Mouse (Mus musculus) forebrain, embryonic 11.5 days (tissue): ENCODE measurements at regions not wholly inside any gene's neighbourhood (a gene's known extent, or its start where the extent isn't known, plus 50 kb on each side); places are given as distances from the start of the nearest gene placed in this dataset.
"Not testable (repeated sequence)": the region's sequence is repeated elsewhere in the genome, so short reads cannot be mapped to it uniquely, and the experiment has no call there.

Experiments
- ATAC-seq: fragments of 200-750 bp; cut with Nextera tagmentation; replicated peaks from 2 replicates; pipeline ENCODE4 v1.8.0; 2017; ENCODE audit warnings: moderate TSS enrichment; ENCODE audit not compliant: low FRiP score
- DNase-seq: peaks from one replicate; pipeline ENCODE4 v3.0.0-alpha.2; 2017; ENCODE audit warnings: low spot score
- H3K27ac ChIP-seq: fragments of 300-500 bp; sonication (generic); 2 replicates; pipeline ENCODE4 v1.5.1; 2014; ENCODE audit warnings: low read depth, low read length
- H3K27me3 ChIP-seq: fragments of 300-500 bp; sonication (generic); 2 replicates; pipeline ENCODE4 v1.6.1; 2014; ENCODE audit warnings: mild to moderate bottlenecking, low read length, mixed read lengths; ENCODE audit not compliant: control insufficient read depth, insufficient read depth
- H3K36me3 ChIP-seq: fragments of 300-500 bp; sonication (generic); 2 replicates; pipeline ENCODE4 v1.6.1; 2014; ENCODE audit warnings: mild to moderate bottlenecking, low read length, moderate library complexity, mixed read lengths; ENCODE audit not compliant: control insufficient read depth, insufficient read depth
- H3K4me1 ChIP-seq: fragments of 300-500 bp; sonication (generic); replicated peaks from 2 replicates; pipeline ENCODE4 v1.6.1; 2014; ENCODE audit warnings: low read length, mixed read lengths; ENCODE audit not compliant: control insufficient read depth, insufficient read depth
- H3K4me2 ChIP-seq: fragments of 300-500 bp; sonication (generic); 2 replicates; pipeline ENCODE4 v1.6.1; 2014; ENCODE audit warnings: low read depth, mild to moderate bottlenecking, low read length, moderate library complexity, mixed read lengths; ENCODE audit not compliant: severe bottlenecking
- H3K4me3 ChIP-seq: fragments of 300-500 bp; sonication (generic); 2 replicates; pipeline ENCODE4 v1.5.1; 2014; ENCODE audit warnings: low read depth, low read length
- H3K9ac ChIP-seq: fragments of 300-500 bp; sonication (generic); 2 replicates; pipeline ENCODE4 v1.6.1; 2014; ENCODE audit warnings: low read length
- H3K9me3 ChIP-seq: fragments of 300-500 bp; sonication (generic); 2 replicates; pipeline ENCODE4 v1.6.1; 2016; ENCODE audit warnings: low read length, mixed read lengths; ENCODE audit not compliant: control insufficient read depth
- WGBS: fragments of 180-500 bp; shearing (Covaris S2); extraction: QIAGEN DNeasy Blood & Tissue Kit; methylation state at CpG from one replicate; pipeline ENCODE4 v1.1.7; 2014; 5-methylcytosine and 5-hydroxymethylcytosine counted together

DNA sequence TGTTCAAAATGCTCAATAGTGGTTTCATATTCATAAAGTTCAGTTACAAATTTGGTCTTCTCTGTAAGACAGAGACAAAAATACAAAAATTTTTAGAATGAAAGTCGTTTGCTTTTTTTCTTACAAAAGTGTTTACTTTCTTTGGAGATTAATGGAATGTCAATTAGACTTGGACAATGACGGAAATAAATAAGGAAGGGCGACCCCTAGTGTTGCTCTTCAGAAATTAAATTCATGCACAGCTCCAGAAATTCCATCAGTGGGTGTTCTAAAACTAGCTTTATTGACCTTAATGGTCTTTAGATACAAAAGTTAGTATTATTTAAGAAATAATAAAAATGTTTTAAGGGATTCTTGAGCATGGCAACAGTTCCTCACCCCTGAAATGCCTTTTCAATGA is 141.8 kb upstream of the Lama2 start:
- DNase-seq (no peak), ATAC-seq (0 out of 2 replicates have a peak, but pooled peaks have one; percentile 24)
- H3K4me2 ChIP-seq = no peak overlapping the region
- H3K27me3 ChIP-seq = no peaks in the 10 kb centered on the region
- no peak overlapping the region for H3K27ac ChIP-seq
- H3K4me3 ChIP-seq = no peak overlapping the region
- H3K4me1 ChIP-seq = no peaks in the 10 kb centered on the region
- H3K9ac ChIP-seq = no peak overlapping the region
- no peaks in the 10 kb centered on the region for H3K36me3 ChIP-seq
- WGBS = 4% methylated on average over 3 of the region's 3 CpGs
- H3K9me3 ChIP-seq = no peaks in the 10 kb centered on the region

DNA sequence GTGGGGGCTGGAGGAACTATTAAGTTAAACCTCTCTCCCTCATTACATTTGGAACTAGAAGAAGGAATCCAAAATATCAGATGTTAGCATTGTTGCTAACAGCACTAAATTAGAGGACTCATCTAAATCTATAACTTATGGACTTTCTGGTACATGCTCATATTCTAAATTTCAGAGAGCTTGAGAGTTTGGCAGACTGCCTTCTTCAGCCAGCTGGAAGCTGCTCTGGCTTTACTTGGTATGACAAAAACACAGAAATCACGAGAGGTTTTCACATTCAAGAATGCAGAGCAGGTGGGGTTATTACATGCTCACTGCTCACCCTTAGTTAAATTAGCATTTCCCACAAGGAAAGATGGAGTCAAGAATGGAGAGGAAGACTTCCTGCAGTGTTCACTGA is 182.8 kb upstream of the Lama2 start:
- Histone ChIP-seq H3K4me2 (no peak overlapping the region), H3K9ac (no peak overlapping the region), H3K4me1 (no peaks in the 10 kb centered on the region), H3K27ac (no peak overlapping the region), H3K4me3 (no peak overlapping the region), H3K36me3 (no peaks in the 10 kb centered on the region), H3K9me3 (no peaks in the 10 kb centered on the region), H3K27me3 (no peaks in the 10 kb centered on the region)
- no peak for DNase-seq
- WGBS = 43% methylated on average over 1 of the region's 1 CpGs
- ATAC-seq = no peak

GRCm38 (mm10) chr10:27809539-27809938 is 190.0 kb upstream of the Lama2 start:
- ATAC-seq (no peak), DNase-seq (no peak)
- WGBS = 66% methylated on average over 2 of the region's 2 CpGs
- Histone ChIP-seq H3K27me3 (no peaks in the 10 kb centered on the region), H3K27ac (no peak overlapping the region), H3K4me3 (no peak overlapping the region), H3K4me2 (no peak overlapping the region), H3K4me1 (no peaks in the 10 kb centered on the region), H3K9ac (no peak overlapping the region), H3K36me3 (no peaks in the 10 kb centered on the region), H3K9me3 (no peaks in the 10 kb centered on the region)

- DNase-seq = not testable (repeated sequence)
These were observed 206.1 kb upstream of the Lama2 start for GRCm38 (mm10) chr10:27825671-27826070.

DNA sequence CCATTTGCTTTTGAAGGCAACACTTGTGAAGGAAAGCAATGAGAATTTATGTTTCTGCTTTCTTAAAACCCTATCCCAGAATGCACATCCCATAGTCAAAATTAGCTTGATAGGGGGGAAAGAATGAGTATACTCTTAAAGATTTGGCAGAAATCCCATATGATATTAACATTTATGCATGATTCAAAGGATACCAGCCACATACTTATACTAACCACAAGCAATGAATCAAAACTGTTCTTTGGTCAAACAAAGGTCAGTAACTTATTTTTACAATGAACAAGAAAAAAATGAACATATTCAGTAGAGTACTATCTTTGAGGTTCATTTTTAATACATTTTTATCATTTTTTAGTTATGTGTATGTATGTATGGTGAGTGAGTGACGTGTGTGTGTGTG is 208.8 kb upstream of the Lama2 start:
- ATAC-seq (no peak), DNase-seq (no peak)
- WGBS = 86% methylated on average over 1 of the region's 1 CpGs

More at GRCm38 (mm10) chr10:27825671-27826070, 206.1 kb upstream of the Lama2 start:
- not testable (repeated sequence) for H3K4me2 ChIP-seq, ATAC-seq, H3K9ac ChIP-seq, H3K27ac ChIP-seq, H3K36me3 ChIP-seq, H3K4me1 ChIP-seq, H3K27me3 ChIP-seq, H3K4me3 ChIP-seq, H3K9me3 ChIP-seq
- 97% methylated on average over 6 of the region's 9 CpGs for whole genome bisulfite sequencing

GRCm38 (mm10) chr10:27838666-27839065 is 219.1 kb upstream of the Lama2 start:
- Histone ChIP-seq H3K9ac (no peak overlapping the region), H3K4me1 (no peaks in the 10 kb centered on the region), H3K27ac (no peak overlapping the region), H3K36me3 (no peaks in the 10 kb centered on the region), H3K4me2 (no peak overlapping the region), H3K27me3 (no peaks in the 10 kb centered on the region), H3K4me3 (no peak overlapping the region), H3K9me3 (no peaks in the 10 kb centered on the region)
- DNase-seq = no peak
- 97% methylated on average over 1 of the region's 1 CpGs for WGBS
- no peak for ATAC-seq

More for the DNA sequence above, 208.8 kb upstream of the Lama2 start:
- no peaks in the 10 kb centered on the region for H3K9me3 ChIP-seq
- H3K4me1 ChIP-seq = no peaks in the 10 kb centered on the region
- H3K4me3 ChIP-seq = no peak overlapping the region
- H3K4me2 ChIP-seq = no peak overlapping the region
- no peaks in the 10 kb centered on the region for H3K27me3 ChIP-seq
- H3K36me3 ChIP-seq = no peaks in the 10 kb centered on the region
- H3K9ac ChIP-seq = no peak overlapping the region
- H3K27ac ChIP-seq = no peak overlapping the region

GRCm38 (mm10) chr10:27841042-27841709 is 221.6 kb upstream of the Lama2 start:
- DNase-seq = no peak
- 88% methylated on average over 5 of the region's 5 CpGs for WGBS
- H3K36me3 ChIP-seq = no peaks in the 10 kb centered on the region
- no peaks in the 10 kb centered on the region for H3K9me3 ChIP-seq
- H3K27ac ChIP-seq = no peak overlapping the region
- no peaks in the 10 kb centered on the region for H3K4me1 ChIP-seq
- ATAC-seq = no peak
- H3K9ac ChIP-seq = no peak overlapping the region
- H3K4me2 ChIP-seq = no peak overlapping the region
- no peaks in the 10 kb centered on the region for H3K27me3 ChIP-seq
- no peak overlapping the region for H3K4me3 ChIP-seq

- no peaks in the 10 kb centered on the region for H3K27me3 ChIP-seq
- DNase-seq = no peak
- H3K4me3 ChIP-seq = no peak overlapping the region
- WGBS = 78% methylated on average over 2 of the region's 2 CpGs
- no peaks in the 10 kb centered on the region for H3K4me1 ChIP-seq
- H3K27ac ChIP-seq = no peak overlapping the region
- no peaks in the 10 kb centered on the region for H3K36me3 ChIP-seq
- no peak overlapping the region for H3K4me2 ChIP-seq
- no peak overlapping the region for H3K9ac ChIP-seq
- no peak for ATAC-seq
- no peaks in the 10 kb centered on the region for H3K9me3 ChIP-seq
These were observed 223.5 kb upstream of the Lama2 start for GRCm38 (mm10) chr10:27843010-27843409.

DNA sequence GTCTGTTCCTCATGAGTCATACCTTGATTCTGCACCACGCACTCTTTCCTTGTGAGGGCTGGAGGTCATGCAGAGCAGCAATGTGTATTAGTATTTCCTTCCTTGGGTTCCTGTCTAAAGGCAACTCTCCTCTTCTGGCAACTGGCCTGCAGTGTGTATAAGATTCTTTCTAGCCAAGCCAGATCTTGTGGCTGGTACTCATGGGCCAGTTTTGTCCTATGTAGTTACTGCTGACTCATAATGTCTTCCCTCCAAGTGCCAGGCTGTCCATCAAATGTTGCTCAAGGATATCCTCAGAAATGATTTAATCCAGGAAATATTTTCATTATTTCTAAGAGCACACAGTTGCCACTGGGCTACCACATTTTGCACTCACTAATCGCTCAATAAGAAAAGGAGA is 211.0 kb upstream of the Ptprk start:
- WGBS = 79% methylated on average over 2 of the region's 2 CpGs
- no peaks in the 10 kb centered on the region for H3K4me1 ChIP-seq
- H3K27ac ChIP-seq = no peak overlapping the region
- no peak overlapping the region for H3K4me3 ChIP-seq
- H3K4me2 ChIP-seq = no peak overlapping the region
- H3K27me3 ChIP-seq = no peaks in the 10 kb centered on the region
- H3K36me3 ChIP-seq = no peaks in the 10 kb centered on the region
- H3K9ac ChIP-seq = no peak overlapping the region
- H3K9me3 ChIP-seq = no peaks in the 10 kb centered on the region
- DNase-seq = no peak
- no peak for ATAC-seq
